Mouse (Mus musculus): ENCODE measurements at regions not wholly inside any gene's neighbourhood (a gene's known extent, or its start where the extent isn't known, plus 50 kb on each side); places are given as distances from the start of the nearest gene placed in this dataset.
"Not testable (repeated sequence)": the region's sequence is repeated elsewhere in the genome, so short reads cannot be mapped to it uniquely, and the experiment has no call there.

DNA sequence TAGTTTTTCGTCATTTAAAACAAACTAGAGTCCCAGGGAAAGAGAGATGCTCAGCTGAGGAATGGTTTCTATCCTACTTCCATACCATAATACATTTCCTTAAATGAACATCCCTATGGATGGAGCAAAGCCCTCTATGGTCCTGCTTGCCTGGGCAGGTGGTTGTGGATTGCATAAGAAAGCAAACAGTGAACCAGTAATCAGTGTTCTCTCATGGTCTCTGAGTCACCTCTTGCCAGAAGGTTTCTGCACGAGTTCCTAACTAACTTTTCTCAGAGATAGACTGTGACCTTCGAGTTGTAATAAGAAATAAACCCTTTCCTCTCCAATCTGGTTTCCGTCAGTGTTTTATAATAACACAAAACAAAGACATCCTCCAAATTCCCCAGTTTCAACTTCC, 62.9 kb upstream of the Bet1 start:
- Histone ChIP-seq H3K9me3 (ENCODE audit: control insufficient read depth, low read length) (no peaks in the 10 kb centered on the region), H3K4me3 (ENCODE audit: control insufficient read depth in 1 of 2, insufficient read depth in 1 of 2, low read depth in 1 of 2, low read length in 2 of 2) (no peak overlapping the region), H3K9ac (ENCODE audit: low read length) (no peak overlapping the region), H3K4me1 (ENCODE audit: control insufficient read depth in 2 of 2, insufficient read depth in 2 of 2, low read length in 2 of 2) (no peaks in the 10 kb centered on the region), H3K4me2 (ENCODE audit: low read length) (no peak overlapping the region), H3K27ac (replicated peaks in 1 of 2; ENCODE audit: control insufficient read depth in 1 of 2, insufficient read depth in 1 of 2, low read depth in 2 of 2, low read length in 2 of 2) (no peak overlapping the region), H3K27me3 (ENCODE audit: control insufficient read depth, insufficient read depth, low read length) (no peaks in the 10 kb centered on the region), H3K36me3 (ENCODE audit: control insufficient read depth, insufficient read depth, low read length) (no peaks in the 10 kb centered on the region)
- 58% methylated on average over 4 of the region's 4 CpGs for WGBS
- no peak for ATAC-seq (ENCODE audit: insufficient number of reproducible peaks, insufficient read depth, low FRiP score, low read depth)

GRCm38 (mm10) chr6:4158293-4158692, 71.5 kb upstream of the Bet1 start:
- WGBS: 77% methylated on average over 2 of the region's 2 CpGs

GRCm38 (mm10) chr6:4163733-4164132, 77.0 kb upstream of the Bet1 start:
- no peaks in the 10 kb centered on the region for H3K36me3 ChIP-seq (ENCODE audit: control insufficient read depth, insufficient read depth, low read length)
- H3K27ac ChIP-seq (replicated peaks in 1 of 2; ENCODE audit: control insufficient read depth in 1 of 2, insufficient read depth in 1 of 2, low read depth in 2 of 2, low read length in 2 of 2): no peak overlapping the region
- no peak overlapping the region for H3K4me3 ChIP-seq (ENCODE audit: control insufficient read depth in 1 of 2, insufficient read depth in 1 of 2, low read depth in 1 of 2, low read length in 2 of 2)
- H3K9ac ChIP-seq (ENCODE audit: low read length): no peak overlapping the region
- H3K4me1 ChIP-seq (ENCODE audit: control insufficient read depth in 2 of 2, insufficient read depth in 2 of 2, low read length in 2 of 2): no peaks in the 10 kb centered on the region
- H3K9me3 ChIP-seq (ENCODE audit: control insufficient read depth, low read length): no peaks in the 10 kb centered on the region
- no peak for ATAC-seq (ENCODE audit: insufficient number of reproducible peaks, insufficient read depth, low FRiP score, low read depth)
- no peaks in the 10 kb centered on the region for H3K27me3 ChIP-seq (ENCODE audit: control insufficient read depth, insufficient read depth, low read length)
- H3K4me2 ChIP-seq (ENCODE audit: low read length): no peak overlapping the region
- WGBS: 35% methylated on average over 1 of the region's 1 CpGs

More at GRCm38 (mm10) chr6:4158293-4158692, 71.5 kb upstream of the Bet1 start:
- Histone ChIP-seq H3K4me2 (ENCODE audit: low read length) (no peak overlapping the region), H3K4me3 (ENCODE audit: control insufficient read depth in 1 of 2, insufficient read depth in 1 of 2, low read depth in 1 of 2, low read length in 2 of 2) (no peak overlapping the region), H3K9ac (ENCODE audit: low read length) (no peak overlapping the region), H3K36me3 (ENCODE audit: control insufficient read depth, insufficient read depth, low read length) (no peaks in the 10 kb centered on the region), H3K4me1 (ENCODE audit: control insufficient read depth in 2 of 2, insufficient read depth in 2 of 2, low read length in 2 of 2) (no peaks in the 10 kb centered on the region), H3K9me3 (ENCODE audit: control insufficient read depth, low read length) (no peaks in the 10 kb centered on the region), H3K27me3 (ENCODE audit: control insufficient read depth, insufficient read depth, low read length) (no peaks in the 10 kb centered on the region), H3K27ac (replicated peaks in 1 of 2; ENCODE audit: control insufficient read depth in 1 of 2, insufficient read depth in 1 of 2, low read depth in 2 of 2, low read length in 2 of 2) (no peak overlapping the region)
- no peak for ATAC-seq (ENCODE audit: insufficient number of reproducible peaks, insufficient read depth, low FRiP score, low read depth)

DNA sequence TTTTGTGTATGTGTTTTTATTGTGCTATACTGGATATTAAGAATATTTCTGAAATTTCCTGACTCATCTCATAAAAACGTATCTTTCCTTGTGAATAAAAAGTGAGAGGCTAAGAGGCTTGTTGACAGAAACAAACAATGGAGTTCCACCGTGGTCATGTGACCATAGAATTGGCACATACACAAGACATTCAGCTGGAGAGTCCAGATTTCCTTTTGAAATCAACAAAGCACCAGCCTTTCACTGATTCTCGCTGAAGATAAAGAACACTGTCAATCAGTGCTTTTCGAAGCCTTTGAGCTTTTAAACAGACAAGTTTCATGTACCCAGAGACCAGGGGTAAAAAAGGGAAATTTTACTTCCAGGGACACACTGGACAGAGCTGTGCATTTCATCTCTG, 80.3 kb upstream of the Bet1 start:
- Histone ChIP-seq H3K4me1 (ENCODE audit: control insufficient read depth in 2 of 2, insufficient read depth in 2 of 2, low read length in 2 of 2) (no peaks in the 10 kb centered on the region), H3K36me3 (ENCODE audit: control insufficient read depth, insufficient read depth, low read length) (no peaks in the 10 kb centered on the region), H3K27ac (replicated peaks in 1 of 2; ENCODE audit: control insufficient read depth in 1 of 2, insufficient read depth in 1 of 2, low read depth in 2 of 2, low read length in 2 of 2) (no peak overlapping the region), H3K4me3 (ENCODE audit: control insufficient read depth in 1 of 2, insufficient read depth in 1 of 2, low read depth in 1 of 2, low read length in 2 of 2) (no peak overlapping the region), H3K9ac (ENCODE audit: low read length) (no peak overlapping the region), H3K27me3 (ENCODE audit: control insufficient read depth, insufficient read depth, low read length) (no peaks in the 10 kb centered on the region), H3K9me3 (ENCODE audit: control insufficient read depth, low read length) (no peaks in the 10 kb centered on the region), H3K4me2 (ENCODE audit: low read length) (no peak overlapping the region)
- 57% methylated on average over 4 of the region's 4 CpGs for WGBS
- ATAC-seq (ENCODE audit: insufficient number of reproducible peaks, insufficient read depth, low FRiP score, low read depth): no peak

GRCm38 (mm10) chr6:4167757-4168156, 81.0 kb upstream of the Bet1 start:
- Histone ChIP-seq H3K9ac (ENCODE audit: low read length) (no peak overlapping the region), H3K9me3 (ENCODE audit: control insufficient read depth, low read length) (no peaks in the 10 kb centered on the region), H3K4me3 (ENCODE audit: control insufficient read depth in 1 of 2, insufficient read depth in 1 of 2, low read depth in 1 of 2, low read length in 2 of 2) (no peak overlapping the region), H3K27me3 (ENCODE audit: control insufficient read depth, insufficient read depth, low read length) (no peaks in the 10 kb centered on the region), H3K4me1 (ENCODE audit: control insufficient read depth in 2 of 2, insufficient read depth in 2 of 2, low read length in 2 of 2) (no peaks in the 10 kb centered on the region), H3K36me3 (ENCODE audit: control insufficient read depth, insufficient read depth, low read length) (no peaks in the 10 kb centered on the region), H3K27ac (replicated peaks in 1 of 2; ENCODE audit: control insufficient read depth in 1 of 2, insufficient read depth in 1 of 2, low read depth in 2 of 2, low read length in 2 of 2) (no peak overlapping the region), H3K4me2 (ENCODE audit: low read length) (no peak overlapping the region)
- ATAC-seq (ENCODE audit: insufficient number of reproducible peaks, insufficient read depth, low FRiP score, low read depth): no peak

DNA sequence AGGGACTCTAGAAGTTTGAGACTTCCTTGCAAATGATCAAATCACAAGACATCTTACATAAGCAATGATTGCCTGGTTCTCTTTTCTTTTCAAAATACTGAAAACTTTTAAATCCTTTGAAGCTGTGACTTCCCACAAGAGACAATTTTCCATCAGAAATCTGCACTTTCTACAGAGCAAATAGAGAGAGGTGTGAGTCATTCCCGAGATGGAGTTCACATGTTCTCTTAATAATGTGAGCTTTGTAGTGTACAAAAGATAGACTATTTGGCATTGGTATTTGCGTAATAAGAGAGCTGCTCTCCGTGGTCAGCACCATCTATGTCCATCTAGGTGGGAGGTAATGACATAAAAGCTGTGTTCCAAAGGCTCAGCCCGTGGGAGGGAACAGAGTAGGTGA, 84.8 kb upstream of the Bet1 start:
- Histone ChIP-seq H3K9ac (ENCODE audit: low read length) (no peak overlapping the region), H3K4me2 (ENCODE audit: low read length) (no peak overlapping the region), H3K27me3 (ENCODE audit: control insufficient read depth, insufficient read depth, low read length) (no peaks in the 10 kb centered on the region), H3K4me3 (ENCODE audit: control insufficient read depth in 1 of 2, insufficient read depth in 1 of 2, low read depth in 1 of 2, low read length in 2 of 2) (no peak overlapping the region), H3K9me3 (ENCODE audit: control insufficient read depth, low read length) (no peaks in the 10 kb centered on the region), H3K36me3 (ENCODE audit: control insufficient read depth, insufficient read depth, low read length) (no peaks in the 10 kb centered on the region), H3K27ac (replicated peaks in 1 of 2; ENCODE audit: control insufficient read depth in 1 of 2, insufficient read depth in 1 of 2, low read depth in 2 of 2, low read length in 2 of 2) (no peak overlapping the region), H3K4me1 (ENCODE audit: control insufficient read depth in 2 of 2, insufficient read depth in 2 of 2, low read length in 2 of 2) (no peaks in the 10 kb centered on the region)
- ATAC-seq (ENCODE audit: insufficient number of reproducible peaks, insufficient read depth, low FRiP score, low read depth): no peak
- 53% methylated on average over 4 of the region's 4 CpGs for WGBS

DNA sequence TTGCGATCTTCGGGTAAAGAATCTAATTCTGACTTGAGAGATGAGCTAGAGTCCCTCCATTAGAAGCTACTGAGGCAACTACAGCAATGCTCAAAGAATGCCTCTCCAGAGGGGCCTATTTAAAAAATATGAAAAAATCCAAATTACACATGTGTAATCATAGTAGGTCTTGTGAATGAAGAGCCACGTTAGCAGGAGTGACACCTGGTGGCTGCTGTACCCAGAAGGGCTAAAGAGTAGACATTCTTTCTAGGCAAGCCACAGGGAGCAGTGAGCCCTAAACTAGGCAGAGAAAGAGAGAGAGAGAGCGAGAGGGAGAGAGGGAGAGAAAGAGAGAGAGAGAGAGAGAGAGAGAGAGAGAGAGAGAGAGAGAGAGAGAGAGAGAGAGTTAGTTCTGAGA, 100.9 kb upstream of the Bet1 start:
- H3K36me3 ChIP-seq (ENCODE audit: control insufficient read depth, insufficient read depth, low read length): no peaks in the 10 kb centered on the region
- no peak overlapping the region for H3K9ac ChIP-seq (ENCODE audit: low read length)
- H3K9me3 ChIP-seq (ENCODE audit: control insufficient read depth, low read length): no peaks in the 10 kb centered on the region
- no peak overlapping the region for H3K4me2 ChIP-seq (ENCODE audit: low read length)
- no peak for ATAC-seq (ENCODE audit: insufficient number of reproducible peaks, insufficient read depth, low FRiP score, low read depth)
- no peak overlapping the region for H3K4me3 ChIP-seq (ENCODE audit: control insufficient read depth in 1 of 2, insufficient read depth in 1 of 2, low read depth in 1 of 2, low read length in 2 of 2)
- H3K27ac ChIP-seq (replicated peaks in 1 of 2; ENCODE audit: control insufficient read depth in 1 of 2, insufficient read depth in 1 of 2, low read depth in 2 of 2, low read length in 2 of 2): no peak overlapping the region
- H3K4me1 ChIP-seq (ENCODE audit: control insufficient read depth in 2 of 2, insufficient read depth in 2 of 2, low read length in 2 of 2): no peaks in the 10 kb centered on the region
- H3K27me3 ChIP-seq (ENCODE audit: control insufficient read depth, insufficient read depth, low read length): no peaks in the 10 kb centered on the region
- 62% methylated on average over 4 of the region's 4 CpGs for WGBS

GRCm38 (mm10) chr6:4190976-4191375, 104.2 kb upstream of the Bet1 start:
- not testable (repeated sequence) for H3K9me3 ChIP-seq (ENCODE audit: control insufficient read depth, low read length); H3K27me3 ChIP-seq (ENCODE audit: control insufficient read depth, insufficient read depth, low read length); H3K4me2 ChIP-seq (ENCODE audit: low read length); H3K4me1 ChIP-seq (ENCODE audit: control insufficient read depth in 2 of 2, insufficient read depth in 2 of 2, low read length in 2 of 2); H3K27ac ChIP-seq (replicated peaks in 1 of 2; ENCODE audit: control insufficient read depth in 1 of 2, insufficient read depth in 1 of 2, low read depth in 2 of 2, low read length in 2 of 2); H3K36me3 ChIP-seq (ENCODE audit: control insufficient read depth, insufficient read depth, low read length); ATAC-seq (ENCODE audit: insufficient number of reproducible peaks, insufficient read depth, low FRiP score, low read depth); H3K9ac ChIP-seq (ENCODE audit: low read length); H3K4me3 ChIP-seq (ENCODE audit: control insufficient read depth in 1 of 2, insufficient read depth in 1 of 2, low read depth in 1 of 2, low read length in 2 of 2)
- 54% methylated on average over 5 of the region's 5 CpGs for WGBS
